Mouse (Mus musculus): ENCODE measurements at regions not wholly inside any gene's neighbourhood (a gene's known extent, or its start where the extent isn't known, plus 50 kb on each side); places are given as distances from the start of the nearest gene placed in this dataset.

DNA sequence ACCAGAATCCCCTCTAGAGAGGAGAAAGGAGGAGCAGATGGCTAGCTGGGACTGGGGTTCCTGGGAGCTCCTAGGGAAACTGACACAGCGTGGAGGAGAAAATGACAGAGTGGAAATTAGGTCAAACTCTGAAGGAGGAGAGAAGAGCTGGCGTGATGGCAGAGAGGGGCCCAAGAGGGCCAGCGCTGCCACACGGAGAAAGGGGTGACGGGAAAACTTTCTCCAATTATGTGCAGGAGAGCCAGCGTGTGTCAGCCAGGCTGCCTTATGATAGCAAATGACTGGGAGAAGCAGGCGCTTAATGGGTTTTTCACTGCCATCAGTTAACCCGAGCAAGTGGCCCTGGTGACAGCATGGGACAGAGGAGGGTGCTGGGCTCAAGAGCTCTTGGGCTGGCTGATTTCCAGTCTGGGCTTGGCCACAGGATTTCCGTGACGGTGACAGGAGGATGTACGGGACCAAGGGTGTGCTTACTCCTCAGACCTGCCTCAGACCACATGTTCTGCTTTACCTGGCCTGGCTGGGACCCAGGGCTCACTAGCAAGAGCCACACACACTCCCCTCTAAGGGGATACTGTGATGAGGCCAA lies 102.9 kb downstream of the Plxna1 start:
- DNase-seq, result no peak

GRCm38 (mm10) chr6:89262958-89263357 lies 99.5 kb downstream of the Plxna1 start:
- DNase-seq, result no peak

DNA sequence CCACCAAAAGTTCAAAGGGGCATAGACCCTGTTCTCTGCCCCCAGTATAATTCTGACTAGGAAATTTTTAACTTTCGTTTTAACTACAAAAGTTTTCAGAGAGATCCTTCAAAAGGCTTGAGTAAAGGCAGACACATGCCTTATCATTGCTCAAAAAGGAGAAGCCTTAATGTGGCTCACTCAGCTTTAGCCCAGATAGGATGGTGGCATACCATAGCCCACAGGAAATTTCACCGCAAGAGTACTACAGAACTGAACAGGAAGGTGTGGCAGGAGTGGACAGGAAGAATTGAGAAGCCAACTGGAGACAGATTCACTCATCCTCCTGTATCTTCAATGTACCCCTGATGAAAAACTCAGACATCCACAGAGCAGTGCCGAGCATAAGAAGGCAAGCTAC lies 97.1 kb downstream of the Plxna1 start:
- DNase-seq, result no peak
